Mouse (Mus musculus): ENCODE results near the gene Abca1. TPM values are rescaled to one million over a fixed set of nuclear protein-coding genes. Genes with fewer than 3 reads are reported as not detected.

Abca1 gene
- polyA plus RNA-seq, 1 experiment from 2014 or later, result 2.5 TPM

GRCm38 (mm10) chr4:53085634-53086033, 74.1 kb downstream of the Abca1 start:
- no peaks in the 10 kb centered on the region for H3K36me3 ChIP-seq (ENCODE audit: control insufficient read depth, insufficient read depth, low read length)
- no peak overlapping the region for H3K9ac ChIP-seq (ENCODE audit: low read depth, low read length)
- no peaks in the 10 kb centered on the region for H3K9me3 ChIP-seq (replicated peaks; ENCODE audit: control insufficient read depth, low read length)
- no peak overlapping the region for H3K4me2 ChIP-seq
- no peaks in the 10 kb centered on the region for H3K27me3 ChIP-seq (ENCODE audit: control insufficient read depth, insufficient read depth, low read length)
- 62% methylated on average over 4 of the region's 4 CpGs for WGBS (ENCODE audit: insufficient replicate concordance)
- no peak for ATAC-seq (replicated peaks; ENCODE audit: insufficient number of reproducible peaks, low FRiP score, low TSS enrichment)
- H3K4me3 ChIP-seq (ENCODE audit: low read depth, low read length), result no peak overlapping the region
- no peaks in the 10 kb centered on the region for H3K4me1 ChIP-seq (ENCODE audit: control insufficient read depth, insufficient read depth, low read length)
- no peak overlapping the region for H3K27ac ChIP-seq (ENCODE audit: low read depth, low read length)

- Histone ChIP-seq H3K4me3 (ENCODE audit: low read depth, low read length) (no peak overlapping the region), H3K27me3 (ENCODE audit: control insufficient read depth, insufficient read depth, low read length) (no peaks in the 10 kb centered on the region), H3K4me1 (ENCODE audit: control insufficient read depth, insufficient read depth, low read length) (no peaks in the 10 kb centered on the region), H3K27ac (ENCODE audit: low read depth, low read length) (no peak overlapping the region), H3K36me3 (ENCODE audit: control insufficient read depth, insufficient read depth, low read length) (no peaks in the 10 kb centered on the region), H3K4me2 (no peak overlapping the region), H3K9me3 (replicated peaks; ENCODE audit: control insufficient read depth, low read length) (no peaks in the 10 kb centered on the region), H3K9ac (ENCODE audit: low read depth, low read length) (no peak overlapping the region)
- 85% methylated on average over 2 of the region's 2 CpGs for WGBS (ENCODE audit: insufficient replicate concordance)
- no peak for ATAC-seq (replicated peaks; ENCODE audit: insufficient number of reproducible peaks, low FRiP score, low TSS enrichment)
Observed at GRCm38 (mm10) chr4:53083071-53083470, 76.6 kb downstream of the Abca1 start.

GRCm38 (mm10) chr4:53082451-53082850, 77.2 kb downstream of the Abca1 start:
- Histone ChIP-seq H3K36me3 (ENCODE audit: control insufficient read depth, insufficient read depth, low read length) (no peaks in the 10 kb centered on the region), H3K27ac (ENCODE audit: low read depth, low read length) (no peak overlapping the region), H3K4me1 (ENCODE audit: control insufficient read depth, insufficient read depth, low read length) (no peaks in the 10 kb centered on the region), H3K4me2 (no peak overlapping the region), H3K4me3 (ENCODE audit: low read depth, low read length) (no peak overlapping the region), H3K9ac (ENCODE audit: low read depth, low read length) (no peak overlapping the region), H3K9me3 (replicated peaks; ENCODE audit: control insufficient read depth, low read length) (no peaks in the 10 kb centered on the region), H3K27me3 (ENCODE audit: control insufficient read depth, insufficient read depth, low read length) (no peaks in the 10 kb centered on the region)
- 82% methylated on average over 7 of the region's 7 CpGs for WGBS (ENCODE audit: insufficient replicate concordance)
- no peak for ATAC-seq (replicated peaks; ENCODE audit: insufficient number of reproducible peaks, low FRiP score, low TSS enrichment)

GRCm38 (mm10) chr4:53081851-53082250, 77.8 kb downstream of the Abca1 start:
- no peaks in the 10 kb centered on the region for H3K36me3 ChIP-seq (ENCODE audit: control insufficient read depth, insufficient read depth, low read length)
- no peak for ATAC-seq (replicated peaks; ENCODE audit: insufficient number of reproducible peaks, low FRiP score, low TSS enrichment)
- H3K4me3 ChIP-seq (ENCODE audit: low read depth, low read length), result no peak overlapping the region
- H3K9ac ChIP-seq (ENCODE audit: low read depth, low read length), result no peak overlapping the region
- H3K27me3 ChIP-seq (ENCODE audit: control insufficient read depth, insufficient read depth, low read length), result no peaks in the 10 kb centered on the region
- no peaks in the 10 kb centered on the region for H3K9me3 ChIP-seq (replicated peaks; ENCODE audit: control insufficient read depth, low read length)
- no peak overlapping the region for H3K4me2 ChIP-seq
- 83% methylated on average over 11 of the region's 11 CpGs for WGBS (ENCODE audit: insufficient replicate concordance)
- H3K27ac ChIP-seq (ENCODE audit: low read depth, low read length), result no peak overlapping the region
- no peaks in the 10 kb centered on the region for H3K4me1 ChIP-seq (ENCODE audit: control insufficient read depth, insufficient read depth, low read length)

- peaks cover 4% of the 10 kb centered on the region; the same call in 1 of the 2 replicates for H3K36me3 ChIP-seq (ENCODE audit: control insufficient read depth, insufficient read depth, low read length)
- WGBS (ENCODE audit: insufficient replicate concordance), result 82% methylated on average over 3 of the region's 3 CpGs
- H3K9me3 ChIP-seq (replicated peaks; ENCODE audit: control insufficient read depth, low read length), result no peaks in the 10 kb centered on the region
- no peak overlapping the region for H3K9ac ChIP-seq (ENCODE audit: low read depth, low read length)
- no peaks in the 10 kb centered on the region for H3K4me1 ChIP-seq (ENCODE audit: control insufficient read depth, insufficient read depth, low read length)
- ATAC-seq (replicated peaks; ENCODE audit: insufficient number of reproducible peaks, low FRiP score, low TSS enrichment), result no peak
- H3K4me3 ChIP-seq (ENCODE audit: low read depth, low read length), result no peak overlapping the region
- H3K27ac ChIP-seq (ENCODE audit: low read depth, low read length), result no peak overlapping the region
- no peak overlapping the region for H3K4me2 ChIP-seq
- H3K27me3 ChIP-seq (ENCODE audit: control insufficient read depth, insufficient read depth, low read length), result no peaks in the 10 kb centered on the region
Observed at GRCm38 (mm10) chr4:53080290-53080689, 79.4 kb downstream of the Abca1 start.

- peaks cover 6% of the 10 kb centered on the region; the same call in 1 of the 2 replicates for H3K36me3 ChIP-seq (ENCODE audit: control insufficient read depth, insufficient read depth, low read length)
- no peaks in the 10 kb centered on the region for H3K9me3 ChIP-seq (replicated peaks; ENCODE audit: control insufficient read depth, low read length)
- no peak overlapping the region for H3K4me3 ChIP-seq (ENCODE audit: low read depth, low read length)
- ATAC-seq (replicated peaks; ENCODE audit: insufficient number of reproducible peaks, low FRiP score, low TSS enrichment), result no peak
- H3K9ac ChIP-seq (ENCODE audit: low read depth, low read length), result no peak overlapping the region
- H3K27ac ChIP-seq (ENCODE audit: low read depth, low read length), result no peak overlapping the region
- H3K27me3 ChIP-seq (ENCODE audit: control insufficient read depth, insufficient read depth, low read length), result no peaks in the 10 kb centered on the region
- no peak overlapping the region for H3K4me2 ChIP-seq
- no peaks in the 10 kb centered on the region for H3K4me1 ChIP-seq (ENCODE audit: control insufficient read depth, insufficient read depth, low read length)
- WGBS (ENCODE audit: insufficient replicate concordance), result 78% methylated on average over 2 of the region's 2 CpGs
Observed at GRCm38 (mm10) chr4:53078793-53079310, 80.8 kb downstream of the Abca1 start.

GRCm38 (mm10) chr4:53076788-53077350, 82.8 kb downstream of the Abca1 start:
- peaks cover 6% of the 10 kb centered on the region; the same call in 1 of the 2 replicates for H3K36me3 ChIP-seq (ENCODE audit: control insufficient read depth, insufficient read depth, low read length)
- H3K4me1 ChIP-seq (ENCODE audit: control insufficient read depth, insufficient read depth, low read length), result no peaks in the 10 kb centered on the region
- no peaks in the 10 kb centered on the region for H3K9me3 ChIP-seq (replicated peaks; ENCODE audit: control insufficient read depth, low read length)
- no peaks in the 10 kb centered on the region for H3K27me3 ChIP-seq (ENCODE audit: control insufficient read depth, insufficient read depth, low read length)
- no peak overlapping the region for H3K4me2 ChIP-seq
- no peak overlapping the region for H3K4me3 ChIP-seq (ENCODE audit: low read depth, low read length)
- no peak overlapping the region for H3K27ac ChIP-seq (ENCODE audit: low read depth, low read length)
- no peak for ATAC-seq (replicated peaks; ENCODE audit: insufficient number of reproducible peaks, low FRiP score, low TSS enrichment)
- H3K9ac ChIP-seq (ENCODE audit: low read depth, low read length), result no peak overlapping the region
- 79% methylated on average over 4 of the region's 4 CpGs for WGBS (ENCODE audit: insufficient replicate concordance)

GRCm38 (mm10) chr4:53073025-53073424, 86.7 kb downstream of the Abca1 start:
- no peaks in the 10 kb centered on the region for H3K27me3 ChIP-seq (ENCODE audit: control insufficient read depth, insufficient read depth, low read length)
- no peak overlapping the region for H3K4me3 ChIP-seq (ENCODE audit: low read depth, low read length)
- WGBS (ENCODE audit: insufficient replicate concordance), result 85% methylated on average over 7 of the region's 7 CpGs
- no peak overlapping the region for H3K4me2 ChIP-seq
- ATAC-seq (replicated peaks; ENCODE audit: insufficient number of reproducible peaks, low FRiP score, low TSS enrichment), result no peak
- no peaks in the 10 kb centered on the region for H3K4me1 ChIP-seq (ENCODE audit: control insufficient read depth, insufficient read depth, low read length)
- no peak overlapping the region for H3K9ac ChIP-seq (ENCODE audit: low read depth, low read length)
- peaks cover 6% of the 10 kb centered on the region; the same call in 1 of the 2 replicates for H3K36me3 ChIP-seq (ENCODE audit: control insufficient read depth, insufficient read depth, low read length)
- no peak overlapping the region for H3K27ac ChIP-seq (ENCODE audit: low read depth, low read length)
- H3K9me3 ChIP-seq (replicated peaks; ENCODE audit: control insufficient read depth, low read length), result no peaks in the 10 kb centered on the region
